Mouse (Mus musculus) granulocyte monocyte progenitor cell, adult 5-6 weeks (primary cell): Measurements from ENCODE around the gene Olfr414. TPM values are rescaled to one million over a fixed set of nuclear protein-coding genes. Genes with fewer than 3 reads are reported as not detected.

Experiments
- ATAC-seq: replicated peaks from 2 replicates; pipeline ENCODE4 v1.8.0; 2016; ENCODE audit warnings: mild to moderate bottlenecking, moderate TSS enrichment, inconsistent platforms; ENCODE audit not compliant: poor library complexity, severe bottlenecking
- total RNA-seq, 2 experiments: library from RNA; stranded (forward) in 1 of 2; stranded (reverse) in 1 of 2; fragments of 200-712, 200-1000 nt in 1 of 2; fragments of >200 nt in 1 of 2; fragmentation: Nextera tagmentation in 1 of 2; gene quantifications; 2 replicates each; pipeline ENCODE4 v1.2.3; 2014 to 2017

Olfr414 gene
- total RNA-seq (2014; fragmentation: Nextera tagmentation) (1.6 TPM in 1 of 2 replicates, not detected in the other), total RNA-seq (2017) (0.13 TPM in 1 of 2 replicates, not detected in the other)

DNA sequence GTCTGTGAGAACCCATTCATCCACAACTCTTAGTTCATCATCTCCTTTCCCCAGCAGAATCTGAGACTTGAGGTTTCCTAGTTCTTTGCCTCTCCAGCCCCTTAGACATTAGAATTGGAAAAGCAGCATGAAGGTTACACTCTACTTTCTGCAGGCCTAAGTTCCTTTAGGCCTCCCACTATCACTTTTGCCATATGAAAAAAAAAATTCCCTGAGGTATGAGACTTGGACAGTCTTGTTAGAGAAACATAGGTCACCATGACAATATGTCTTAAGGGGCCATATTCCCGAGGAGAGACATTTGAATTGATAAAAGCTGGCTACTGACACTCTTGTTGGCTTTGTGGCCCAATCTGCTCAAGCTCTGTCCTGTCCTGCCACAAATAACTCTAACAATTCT lies at the start of gene Olfr414:
TSS of gene Olfr414 (plus strand) at position 301 of the 400 bp plus-strand sequence.
- no peak for ATAC-seq

- no peak for ATAC-seq
Measured at GRCm38 (mm10) chr1:174390746-174391145, 33.1 kb upstream of the Olfr414 start, which contains the start of gene Olfr248. Olfr248 (plus strand) TSS chr1:174391046.

- no peak for ATAC-seq
Measured at GRCm38 (mm10) chr1:174422959-174423358, 905 bp upstream of the Olfr414 start.

GRCm38 (mm10) chr1:174426180-174426986 lies 2.5 kb downstream of the Olfr414 start:
- ATAC-seq, result no peak

GRCm38 (mm10) chr1:174427402-174427801 lies 3.5 kb downstream of the Olfr414 start:
- ATAC-seq, result peak; percentile 58

DNA sequence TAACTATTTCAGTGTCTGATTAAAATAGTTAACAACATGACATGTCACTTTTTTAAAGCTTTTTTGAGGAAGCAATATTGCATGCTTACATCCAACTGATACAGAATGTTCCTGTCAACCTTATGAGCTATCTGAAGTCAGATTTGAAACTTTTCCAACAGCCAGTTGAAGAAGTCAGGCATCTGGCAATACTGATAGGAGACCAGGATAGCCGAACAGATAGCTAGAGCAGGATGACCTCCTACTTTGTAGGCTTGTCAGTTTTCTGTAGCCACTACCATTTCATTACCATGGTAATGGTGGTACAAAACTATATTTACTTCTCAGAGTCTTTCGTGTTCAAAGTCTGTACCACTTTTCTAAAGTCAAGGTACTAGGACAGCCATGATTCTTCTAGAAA lies 4.5 kb downstream of the Olfr414 start:
- ATAC-seq, result no peak

GRCm38 (mm10) chr1:174434121-174434520 lies 10.3 kb downstream of the Olfr414 start:
- no peak for ATAC-seq

DNA sequence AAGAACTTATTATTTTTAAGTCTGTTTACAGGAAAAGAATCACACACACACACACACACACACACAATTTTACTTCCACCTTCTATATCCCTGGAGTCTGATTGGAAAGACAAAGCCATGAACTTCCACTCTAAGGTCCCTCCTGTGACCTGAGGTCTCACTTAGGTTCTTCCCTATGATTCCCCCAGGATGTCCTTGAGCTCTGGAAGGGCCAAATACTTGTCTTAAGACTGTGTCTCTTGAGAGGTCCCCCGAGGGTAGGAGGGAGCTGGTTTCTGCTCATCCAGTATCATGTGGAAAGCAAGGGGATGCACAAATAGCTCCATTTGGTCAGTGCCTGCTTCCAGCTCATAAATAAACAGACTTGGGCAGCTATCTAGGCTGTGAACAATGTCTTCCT lies 17.9 kb downstream of the Olfr414 start, which contains the start of gene Olfr220:
TSS of gene Olfr220 (plus strand) at position 301 of the 400 bp plus-strand sequence.
- no peak for ATAC-seq

DNA sequence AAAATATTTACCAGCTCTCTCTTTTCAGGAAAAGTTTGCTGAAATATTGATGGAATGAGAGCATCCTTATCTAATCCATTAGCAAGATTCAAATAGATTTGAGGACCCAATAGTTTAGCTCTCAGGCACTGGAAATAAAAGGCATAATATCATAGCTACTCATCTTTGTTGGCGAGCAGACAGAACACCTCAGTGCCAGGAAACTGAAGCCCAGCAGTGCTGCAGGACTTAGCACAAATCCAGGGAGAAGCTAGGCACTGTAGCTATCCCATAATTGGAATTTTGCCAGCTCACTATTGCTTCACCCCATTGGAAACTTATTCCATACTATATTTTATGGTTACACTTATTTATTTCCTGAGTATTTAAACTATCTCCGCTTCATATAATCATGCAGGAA lies 31.2 kb downstream of the Olfr414 start:
- no peak for ATAC-seq

GRCm38 (mm10) chr1:174465385-174465784 lies 41.5 kb downstream of the Olfr414 start:
- no peak for ATAC-seq

GRCm38 (mm10) chr1:174466240-174466639 lies 42.4 kb downstream of the Olfr414 start:
- ATAC-seq, result peak; percentile 62

DNA sequence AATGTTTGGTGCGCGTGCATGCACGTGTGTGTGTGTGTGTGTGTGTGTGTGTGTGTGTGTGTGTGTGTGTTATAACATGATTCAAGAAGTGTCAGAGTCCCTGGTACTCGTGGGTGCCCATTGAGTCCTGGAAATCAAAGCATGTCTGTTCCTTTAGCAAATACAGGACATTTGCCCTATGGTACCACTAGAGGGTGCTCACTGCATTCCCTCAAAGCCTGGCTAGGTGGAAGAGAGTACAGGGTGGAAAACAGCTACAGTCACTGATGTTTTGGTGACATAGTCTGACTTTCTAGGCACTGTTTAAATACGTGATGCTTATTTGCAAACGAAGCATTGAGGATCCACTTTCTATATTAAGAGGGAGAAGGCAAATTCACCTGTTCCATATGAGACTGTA lies 45.9 kb downstream of the Olfr414 start:
- peak; percentile 94 for ATAC-seq

GRCm38 (mm10) chr1:174482567-174482966 lies 58.7 kb downstream of the Olfr414 start:
- ATAC-seq, result no peak

Other genes starting within 250 kb of the Olfr414 start
- gene Olfr419, start 172.0 kb upstream of the Olfr414 start, total RNA-seq (2014; fragmentation: Nextera tagmentation), result not detected in 2 replicates
- gene Olfr419, start 172.0 kb upstream of the Olfr414 start, total RNA-seq (2017), result not detected in 2 replicates
- not detected in 2 replicates for gene Mptx1, start 93.5 kb upstream of the Olfr414 start, total RNA-seq (2014; fragmentation: Nextera tagmentation)
- gene Mptx1, start 93.5 kb upstream of the Olfr414 start, total RNA-seq (2017), result not detected in 2 replicates
- gene Olfr417, start 58.9 kb upstream of the Olfr414 start, total RNA-seq (2014; fragmentation: Nextera tagmentation), result 0.28 and 0.37 TPM in 2 replicates
- gene Olfr417, start 58.9 kb upstream of the Olfr414 start, total RNA-seq (2017), result 0.56 TPM in 1 of 2 replicates, not detected in the other
- gene Olfr248, start 33.0 kb upstream of the Olfr414 start, total RNA-seq (2014; fragmentation: Nextera tagmentation), result 2.9 TPM in 1 of 2 replicates, not detected in the other
- gene Olfr248, start 33.0 kb upstream of the Olfr414 start, total RNA-seq (2017), result 0.15 TPM in 1 of 2 replicates, not detected in the other
- not detected in 2 replicates for gene Olfr220, start 18.0 kb downstream of the Olfr414 start, total RNA-seq (2014; fragmentation: Nextera tagmentation)
- gene Olfr220, start 18.0 kb downstream of the Olfr414 start, total RNA-seq (2017), result not detected in 2 replicates
- not detected in 2 replicates for gene Fmn2, start 77.8 kb downstream of the Olfr414 start, total RNA-seq (2014; fragmentation: Nextera tagmentation)
- not detected in 2 replicates for gene Fmn2, start 77.8 kb downstream of the Olfr414 start, total RNA-seq (2017)